Mouse (Mus musculus) E14TG2a.4 (cell line): ENCODE measurements at regions not wholly inside any gene's neighbourhood (a gene's known extent, or its start where the extent isn't known, plus 50 kb on each side); places are given as distances from the start of the nearest gene placed in this dataset.

Experiments
- H3K27me3 ChIP-seq: 2 replicates; pipeline ENCODE4 v1.6.1; 2014; ENCODE audit warnings: low read length, control low read depth; ENCODE audit not compliant: insufficient read depth
- H3K36me3 ChIP-seq: 2 replicates; pipeline ENCODE4 v1.6.1; 2014; ENCODE audit warnings: low read length, control low read depth; ENCODE audit not compliant: insufficient read depth
- H3K4me1 ChIP-seq: replicated peaks from 2 replicates; pipeline ENCODE4 v1.6.1; 2014; ENCODE audit warnings: low read depth, low read length, control low read depth
- H3K4me3 ChIP-seq: replicated peaks from 2 replicates; pipeline ENCODE4 v1.5.1; 2014; ENCODE audit warnings: mild to moderate bottlenecking, low read length
- H3K9me3 ChIP-seq: 2 replicates; pipeline ENCODE4 v1.6.1; 2014; ENCODE audit warnings: low read length, control low read depth
- CTCF ChIP-seq: conservative IDR thresholded peaks from 2 replicates; pipeline ENCODE4 v1.5.1; 2014; ENCODE audit warnings: low read length
- NANOG ChIP-seq: IDR thresholded peaks from 2 replicates; pipeline ENCODE4 v1.6.1; 2014; ENCODE audit warnings: borderline replicate concordance, low read length, mixed read lengths
- POU5F1 ChIP-seq: IDR thresholded peaks from 2 replicates; pipeline ENCODE4 v1.6.1; 2014; ENCODE audit warnings: low read length, borderline replicate concordance

- Histone ChIP-seq H3K4me3 (no peak overlapping the region), H3K36me3 (no peaks in the 10 kb centered on the region), H3K4me1 (no peaks in the 10 kb centered on the region), H3K9me3 (peaks cover 28% of the 10 kb centered on the region), H3K27me3 (no peaks in the 10 kb centered on the region)
- no peak for TF ChIP-seq POU5F1
- TF ChIP-seq NANOG, result no peak
- TF ChIP-seq CTCF, result no peak
These were observed 1111.5 kb downstream of the Synb start for GRCm38 (mm10) chr14:68182606-68183005.

DNA sequence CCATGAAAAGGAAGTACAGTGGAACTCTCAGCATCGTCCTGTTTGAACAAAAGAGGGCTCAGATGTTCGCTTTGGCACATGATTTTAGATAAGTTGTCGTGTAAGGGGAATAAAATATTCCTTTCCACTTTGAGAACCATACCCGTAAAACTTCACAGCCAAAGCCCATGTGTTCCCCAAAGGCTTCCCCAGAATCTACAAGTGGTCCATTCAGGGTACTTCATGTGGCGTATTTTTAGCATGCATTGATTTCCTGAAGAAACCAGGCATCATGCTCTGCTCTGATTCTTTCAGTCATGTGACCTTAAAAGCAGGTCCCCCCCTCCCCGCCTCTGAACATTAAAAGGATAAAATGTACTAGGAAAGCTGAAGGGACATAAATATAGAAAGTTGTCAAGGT is 1112.9 kb downstream of the Synb start:
- no peaks in the 10 kb centered on the region for H3K36me3 ChIP-seq
- H3K9me3 ChIP-seq, result peaks cover 28% of the 10 kb centered on the region
- no peak for TF ChIP-seq CTCF
- no peak for TF ChIP-seq POU5F1
- no peak for TF ChIP-seq NANOG
- H3K4me3 ChIP-seq, result no peak overlapping the region
- H3K4me1 ChIP-seq, result no peaks in the 10 kb centered on the region
- no peaks in the 10 kb centered on the region for H3K27me3 ChIP-seq
